Mouse (Mus musculus) adrenal gland, postnatal 25 days (tissue): ENCODE results near the gene Lrrc75b. TPM values are rescaled to one million over a fixed set of nuclear protein-coding genes. Genes with fewer than 3 reads are reported as not detected.
"Not testable (repeated sequence)": the region's sequence is repeated elsewhere in the genome, so short reads cannot be mapped to it uniquely, and the experiment has no call there.

Experiments
- DNase-seq: peaks from one replicate; pipeline ENCODE4 v3.0.0; 2021; ENCODE audit warnings: mixed read lengths
- total RNA-seq: library from RNA; stranded (reverse); gene quantifications from 2 replicates; pipeline ENCODE4 v1.2.3, GENCODE M21; 2021

Gene Lrrc75b
- total RNA-seq, 1 experiment from 2014 or later = 0.67 TPM

GRCm38 (mm10) chr10:75531532-75532090 lies 28.5 kb downstream of the Lrrc75b start:
- no peak for DNase-seq

GRCm38 (mm10) chr10:75530322-75530721 lies 29.8 kb downstream of the Lrrc75b start:
- DNase-seq = no peak

GRCm38 (mm10) chr10:75525450-75525849 lies 34.7 kb downstream of the Lrrc75b start:
- DNase-seq = not testable (repeated sequence)

- no peak for DNase-seq
Observed at GRCm38 (mm10) chr10:75521643-75522042, 38.5 kb downstream of the Lrrc75b start.

GRCm38 (mm10) chr10:75520581-75520980 lies 39.5 kb downstream of the Lrrc75b start:
- DNase-seq = no peak

GRCm38 (mm10) chr10:75517758-75518143 lies 42.4 kb downstream of the Lrrc75b start, which contains the start of gene Gucd1:
TSS of gene Gucd1 (minus strand) at chr10:75517972.
- peak; percentile 95 for DNase-seq

GRCm38 (mm10) chr10:75517073-75517757 lies 42.9 kb downstream of the Lrrc75b start, which contains the start of gene Snrpd3:
TSS of gene Snrpd3 (plus strand) at chr10:75517551.
- peak; percentile 93 for DNase-seq

GRCm38 (mm10) chr10:75516724-75517072 lies 43.4 kb downstream of the Lrrc75b start:
- no peak for DNase-seq

- DNase-seq = no peak
Observed at GRCm38 (mm10) chr10:75516038-75516723, 43.9 kb downstream of the Lrrc75b start.

GRCm38 (mm10) chr10:75515216-75516037 lies 44.7 kb downstream of the Lrrc75b start:
- DNase-seq = no peak

GRCm38 (mm10) chr10:75514361-75514760 lies 45.8 kb downstream of the Lrrc75b start:
- DNase-seq = no peak

- DNase-seq = no peak
Observed at GRCm38 (mm10) chr10:75513306-75514067, 46.6 kb downstream of the Lrrc75b start.

- no peak for DNase-seq
Observed at GRCm38 (mm10) chr10:75512796-75513195, 47.3 kb downstream of the Lrrc75b start.

- DNase-seq = no peak
Observed at GRCm38 (mm10) chr10:75511897-75512296, 48.2 kb downstream of the Lrrc75b start.

- no peak for DNase-seq
Observed at GRCm38 (mm10) chr10:75511060-75511459, 49.1 kb downstream of the Lrrc75b start.

- DNase-seq = peak; percentile 64
Observed at GRCm38 (mm10) chr10:75510446-75510845, 49.7 kb downstream of the Lrrc75b start.

GRCm38 (mm10) chr10:75505928-75506327 lies 54.2 kb downstream of the Lrrc75b start:
- not testable (repeated sequence) for DNase-seq

GRCm38 (mm10) chr10:75505130-75505495 lies 55.0 kb downstream of the Lrrc75b start:
- no peak for DNase-seq

GRCm38 (mm10) chr10:75504234-75505129 lies 55.6 kb downstream of the Lrrc75b start:
- DNase-seq = no peak

GRCm38 (mm10) chr10:75503692-75504091 lies 56.4 kb downstream of the Lrrc75b start:
- DNase-seq = no peak

GRCm38 (mm10) chr10:75501641-75502040 lies 58.5 kb downstream of the Lrrc75b start:
- no peak for DNase-seq
